Mouse (Mus musculus) thymus, postnatal 0 days (tissue): ENCODE data around the gene Sertad3. TPM values are rescaled to one million over a fixed set of nuclear protein-coding genes. Genes with fewer than 3 reads are reported as not detected.
A peak's percentile ranks its signal among the peaks of the same experiment; 100 is the strongest.

Source experiments
- DNase-seq: peaks from one replicate; pipeline ENCODE4 v3.0.0-alpha.2; 2015; ENCODE audit warnings: low spot score
- polyA plus RNA-seq: library from polyadenylated mRNA; unstranded; fragments of >200 nt; fragmentation: Nextera tagmentation; extraction: Ambion mirVana; gene quantifications from 2 replicates; pipeline ENCODE4 v1.2.1, GENCODE M21; 2015

Sertad3 gene
- polyA plus RNA-seq, 1 experiment from 2014 or later = 29.0 TPM

DNA sequence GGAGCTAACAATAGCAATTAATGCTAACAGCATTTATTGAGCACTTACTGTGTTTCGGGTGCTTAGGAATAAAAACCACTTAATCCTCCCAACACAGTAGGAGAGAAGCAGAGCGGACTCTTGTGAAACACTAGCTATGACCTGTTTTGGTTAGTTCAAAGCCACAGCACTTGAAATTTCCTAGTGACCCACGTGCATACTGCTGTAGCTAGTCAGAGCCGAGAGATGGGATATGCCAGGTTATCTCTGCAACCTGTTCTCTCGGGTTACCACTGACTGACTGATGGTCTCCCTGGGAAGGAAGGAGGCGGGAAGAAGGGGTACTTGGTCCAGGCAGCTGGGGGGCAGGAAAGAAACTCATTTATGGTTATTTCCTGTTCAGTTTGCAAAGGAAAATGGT is 13.1 kb upstream of the Sertad3 start:
- DNase-seq = no peak

DNA sequence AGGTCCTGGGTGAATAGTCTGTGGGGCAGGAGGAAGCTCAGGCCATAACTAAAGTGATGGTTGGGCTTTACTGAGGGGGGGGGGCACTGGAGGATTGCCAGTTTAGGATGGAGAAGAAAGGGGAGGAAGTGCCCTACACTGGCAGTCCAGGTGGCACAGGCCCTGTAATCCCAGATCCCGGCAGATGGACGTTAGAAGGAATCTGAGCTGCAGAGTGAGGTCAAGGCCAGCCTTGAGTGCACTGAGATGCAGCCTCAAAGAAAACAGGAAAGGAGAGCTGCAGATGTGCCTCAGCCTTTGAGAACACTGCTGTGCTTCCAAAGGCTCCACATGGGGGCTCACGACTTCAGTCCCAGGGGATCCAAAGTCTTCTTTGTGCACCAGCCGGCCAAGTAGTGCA is 5.9 kb upstream of the Sertad3 start:
- no peak for DNase-seq

DNA sequence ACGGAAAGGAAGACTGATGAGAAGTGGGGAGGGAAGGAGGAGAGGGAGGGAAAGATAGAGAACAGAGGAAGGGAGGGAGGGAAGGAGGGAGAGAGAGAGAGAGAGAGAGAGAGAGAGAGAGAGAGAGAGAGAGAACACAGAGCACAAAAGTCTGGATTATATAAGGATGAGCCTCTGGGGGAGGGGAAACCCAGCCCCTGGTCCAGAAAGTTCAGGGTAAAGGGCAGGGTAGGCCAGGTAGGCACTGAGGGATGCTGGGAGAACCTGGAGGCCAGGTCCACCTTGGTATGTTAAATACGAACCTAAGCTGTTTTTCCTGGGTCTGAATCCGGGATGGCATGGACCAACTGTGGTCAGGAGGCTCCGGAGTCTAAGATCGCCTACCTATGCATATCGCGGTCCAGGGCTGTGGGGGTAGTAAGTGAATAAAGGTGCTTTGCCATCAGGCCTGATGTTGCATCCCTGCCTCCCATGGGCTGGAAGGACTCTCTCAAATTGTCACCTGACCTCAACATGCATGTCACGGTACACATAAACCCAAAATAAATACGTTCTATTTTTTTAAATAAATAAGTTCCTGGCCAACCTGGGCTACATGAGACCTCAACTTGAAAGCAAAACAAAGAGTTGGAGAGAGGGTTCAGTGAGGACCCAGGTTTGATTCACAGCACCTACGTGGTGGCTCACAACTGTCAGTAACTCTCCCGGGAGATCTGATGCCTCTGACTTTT is 2.0 kb upstream of the Sertad3 start:
- no peak for DNase-seq

DNA sequence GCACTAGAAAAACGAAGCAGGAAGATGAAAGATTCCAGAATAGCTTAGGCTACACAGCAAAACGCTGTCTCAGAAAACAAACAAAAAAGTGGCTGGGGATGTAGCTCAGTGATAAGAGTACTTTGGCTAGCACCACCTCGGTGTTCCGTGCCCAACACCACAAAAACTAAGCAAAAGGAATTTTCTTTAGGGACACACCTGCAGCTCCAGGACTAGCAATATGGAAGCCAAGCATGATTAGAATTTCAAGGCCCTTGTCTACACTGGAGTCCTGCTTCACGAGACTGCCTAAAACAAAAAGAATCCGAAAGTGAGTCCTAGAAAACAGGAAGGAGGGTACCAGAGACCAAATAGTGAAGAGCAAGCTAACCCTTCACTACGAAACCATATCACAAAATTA is 972 bp upstream of the Sertad3 start:
- peak; percentile 31 for DNase-seq

DNA sequence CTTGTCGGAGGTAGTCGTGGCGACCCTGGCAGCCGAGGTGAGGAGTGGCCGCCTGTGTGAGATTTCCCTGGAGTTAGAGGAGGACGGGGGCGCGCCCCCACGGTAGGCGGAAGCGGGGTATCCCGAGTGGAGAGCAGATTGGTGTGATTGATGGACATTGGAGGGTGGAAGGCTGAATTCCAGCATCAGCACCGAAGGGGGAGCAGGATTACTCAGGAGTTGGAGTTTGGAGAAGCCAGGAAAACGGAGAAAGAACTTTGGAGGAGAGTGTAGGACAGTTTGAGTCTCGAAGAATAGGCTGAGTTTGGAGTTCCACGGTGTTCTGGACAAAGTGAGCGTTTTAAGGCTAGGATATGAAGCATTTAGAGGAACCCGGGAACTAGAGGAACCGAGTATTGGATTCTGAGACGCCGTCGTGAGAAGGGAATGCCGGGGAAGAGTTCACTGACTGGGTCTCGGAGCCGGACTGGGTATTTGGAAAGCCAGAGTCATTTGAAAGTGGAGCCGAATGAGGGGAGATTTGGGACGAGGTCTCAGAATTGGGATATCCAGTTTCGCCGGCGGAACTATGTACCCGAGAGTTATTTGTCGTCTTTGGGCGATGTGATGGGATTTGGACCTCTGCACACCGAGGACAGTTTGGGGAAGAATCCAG is 394 bp downstream of the Sertad3 start:
- no peak for DNase-seq

DNA sequence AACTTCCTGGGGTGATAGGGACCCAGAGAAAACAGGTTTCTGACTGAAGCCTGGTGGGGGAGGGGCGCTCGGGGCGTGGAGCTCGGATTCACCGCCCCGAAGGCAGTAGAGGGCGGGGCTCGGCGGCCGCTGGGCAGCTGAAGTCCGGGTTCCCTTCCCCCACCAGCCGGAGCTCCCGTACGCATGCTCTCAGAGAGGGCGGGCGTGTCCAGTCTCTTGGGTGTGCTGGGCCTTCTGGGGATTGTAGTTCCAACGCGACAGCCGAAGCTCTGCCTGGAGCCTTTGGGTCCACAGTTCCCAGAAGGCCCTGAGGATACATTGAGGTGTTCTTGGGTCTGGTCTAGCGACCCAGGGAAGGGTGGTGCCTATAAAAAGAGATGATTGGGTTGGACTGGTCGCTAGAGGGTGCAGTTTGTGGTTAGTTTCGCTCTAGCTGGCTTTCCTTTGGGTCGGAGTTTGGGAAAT is 954 bp downstream of the Sertad3 start:
- DNase-seq = peak; percentile 93

DNA sequence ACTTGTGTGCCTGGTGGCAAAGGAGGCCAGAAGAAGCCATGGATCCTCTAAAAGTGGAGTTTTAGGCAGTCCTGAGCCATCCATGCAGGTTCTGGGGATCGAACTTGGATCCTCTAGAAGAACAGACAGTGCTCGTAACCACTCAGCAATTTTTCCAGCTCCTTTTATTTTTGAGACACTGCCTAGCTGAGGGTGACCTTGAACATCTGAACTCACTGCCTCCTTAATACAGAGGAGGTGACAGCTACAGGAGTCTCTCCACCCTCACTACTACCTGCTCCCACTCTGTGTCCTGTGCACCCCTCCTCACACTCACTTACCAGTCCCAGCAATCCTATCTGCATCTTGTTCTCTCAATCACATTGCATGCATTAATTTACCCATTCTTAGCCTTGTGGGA is 2.0 kb downstream of the Sertad3 start:
- DNase-seq = no peak

DNA sequence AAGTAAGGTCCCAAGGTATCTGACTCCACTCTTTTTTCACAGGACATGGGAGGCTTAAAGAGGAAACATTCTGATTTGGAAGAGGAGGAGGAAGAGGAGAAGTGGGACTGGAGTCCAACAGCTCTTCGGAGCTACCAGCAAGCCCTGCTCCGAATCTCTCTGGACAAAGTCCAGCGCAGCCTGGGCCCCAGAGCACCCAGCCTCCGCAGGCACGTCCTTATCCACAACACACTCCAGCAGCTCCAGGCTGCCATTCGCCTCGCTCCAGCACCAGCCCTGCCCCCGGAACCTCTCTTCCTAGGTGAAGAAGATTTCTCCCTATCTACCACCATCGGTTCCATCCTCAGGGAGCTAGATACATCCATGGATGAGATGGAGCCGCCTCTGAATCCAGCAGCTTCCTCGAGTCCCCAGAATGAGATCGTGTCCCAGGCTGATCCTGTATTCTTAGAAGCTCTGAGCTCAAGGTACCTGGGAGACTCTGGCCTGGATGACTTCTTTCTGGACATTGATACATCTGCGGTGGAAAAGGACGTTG is 2.6 kb downstream of the Sertad3 start:
- DNase-seq = no peak

DNA sequence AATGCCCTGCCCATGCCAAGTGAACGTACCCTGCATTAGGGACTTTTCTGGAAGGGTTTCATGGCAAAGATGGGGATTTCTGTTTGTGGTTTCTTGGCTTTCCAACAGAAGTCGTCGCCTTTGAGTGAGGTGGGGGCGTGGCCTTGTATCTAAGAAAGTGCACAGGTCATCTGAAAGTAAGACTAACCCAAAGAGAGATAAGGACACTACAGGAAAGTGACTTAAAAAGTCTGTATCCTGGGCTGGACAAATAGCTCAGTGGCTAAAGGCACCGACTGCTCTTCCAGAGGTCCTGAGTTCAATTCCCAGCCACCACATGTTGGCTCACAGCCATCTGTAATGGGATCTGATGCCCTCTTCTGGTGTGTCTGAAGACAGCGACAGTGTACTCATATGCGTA is 5.0 kb downstream of the Sertad3 start:
- no peak for DNase-seq

DNA sequence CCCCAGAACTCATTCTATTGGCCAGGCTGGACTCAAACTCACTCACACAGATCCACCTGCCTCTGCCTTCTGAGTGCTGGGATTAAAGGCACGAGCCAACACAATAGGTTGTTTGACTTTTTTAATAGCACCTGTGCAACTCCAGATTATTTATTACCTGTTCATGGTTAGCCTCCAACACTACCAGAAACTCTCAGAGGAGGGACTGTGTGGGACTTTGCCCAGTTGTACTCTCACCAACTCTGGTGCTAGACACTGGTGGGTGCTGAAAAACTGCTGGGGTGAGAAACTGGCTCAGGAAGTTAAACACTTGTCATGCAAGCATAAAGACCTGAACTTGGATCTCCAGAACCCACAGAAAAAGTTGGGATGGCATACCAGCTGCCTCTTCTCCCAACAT is 6.2 kb downstream of the Sertad3 start:
- DNase-seq = no peak

DNA sequence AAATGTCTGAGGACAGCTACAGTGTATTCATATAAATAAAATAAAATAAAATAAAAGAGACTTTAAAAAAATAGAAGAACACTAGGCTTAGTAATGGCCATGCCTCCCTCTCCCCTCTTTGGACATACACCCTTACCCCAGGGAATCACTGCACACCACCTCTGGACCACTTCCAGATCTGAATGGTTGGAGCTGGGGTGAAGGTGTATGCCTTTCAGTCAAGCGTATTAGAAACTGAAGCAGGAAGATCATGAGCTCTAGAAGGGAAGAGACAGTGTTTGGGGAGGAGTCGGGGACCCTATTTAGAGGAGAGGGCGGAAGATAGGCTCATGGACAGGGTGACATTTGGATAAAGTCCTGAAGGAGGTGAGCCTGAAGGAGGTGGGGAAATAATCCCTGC is 6.9 kb downstream of the Sertad3 start:
- DNase-seq = no peak

DNA sequence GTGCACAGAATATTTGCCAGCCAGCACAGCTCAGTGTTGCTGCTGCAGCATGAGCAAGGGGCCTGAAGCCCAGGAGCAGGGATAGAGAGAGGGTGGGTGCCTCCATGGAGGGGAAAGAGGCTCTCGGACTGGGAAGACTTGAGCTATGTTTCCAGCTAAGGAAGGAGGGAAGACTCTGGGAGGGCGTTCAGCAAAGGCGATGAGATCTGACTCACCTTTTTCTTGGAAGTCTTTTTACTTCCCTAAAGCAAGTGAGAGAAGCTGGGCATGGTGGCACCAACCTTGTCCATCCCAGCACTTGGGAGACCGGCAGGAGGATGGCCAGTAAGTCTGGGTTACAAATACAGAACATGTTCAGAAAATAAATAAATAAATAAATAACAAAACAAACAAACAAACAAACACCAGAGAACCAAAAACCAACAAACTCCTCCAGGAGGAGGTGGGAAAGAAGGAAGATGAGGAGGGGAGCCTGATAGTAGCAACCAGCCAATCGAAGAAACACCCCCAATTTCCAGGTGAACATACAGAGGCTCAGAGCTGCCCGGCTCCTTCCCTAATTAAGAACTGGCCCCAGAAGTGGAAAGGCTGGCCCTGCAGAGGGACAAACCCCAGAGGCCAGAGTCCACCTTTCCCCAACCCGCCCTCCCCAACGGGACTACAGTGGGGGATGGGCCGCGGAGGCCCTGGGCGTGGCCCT is 7.5 kb downstream of the Sertad3 start:
- DNase-seq = no peak

DNA sequence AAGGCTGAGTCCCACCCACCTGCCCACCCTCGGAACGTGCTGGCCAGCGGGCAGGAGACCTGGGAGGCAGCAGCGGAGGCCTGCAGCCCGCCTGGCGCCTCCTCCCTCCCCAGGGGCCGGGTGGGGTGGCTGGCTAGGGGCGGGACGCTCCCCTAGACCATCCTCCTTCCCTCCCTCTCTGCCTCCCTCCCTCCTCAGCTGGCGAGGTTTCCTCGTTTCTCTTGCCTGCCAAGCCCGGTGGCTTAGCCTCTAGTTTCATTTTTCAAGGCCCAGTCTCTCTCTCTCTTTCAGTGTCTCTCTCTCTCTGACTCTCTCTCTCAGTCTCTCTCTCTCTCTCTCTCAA is 8.0 kb downstream of the Sertad3 start:
- DNase-seq = peak; percentile 66

DNA sequence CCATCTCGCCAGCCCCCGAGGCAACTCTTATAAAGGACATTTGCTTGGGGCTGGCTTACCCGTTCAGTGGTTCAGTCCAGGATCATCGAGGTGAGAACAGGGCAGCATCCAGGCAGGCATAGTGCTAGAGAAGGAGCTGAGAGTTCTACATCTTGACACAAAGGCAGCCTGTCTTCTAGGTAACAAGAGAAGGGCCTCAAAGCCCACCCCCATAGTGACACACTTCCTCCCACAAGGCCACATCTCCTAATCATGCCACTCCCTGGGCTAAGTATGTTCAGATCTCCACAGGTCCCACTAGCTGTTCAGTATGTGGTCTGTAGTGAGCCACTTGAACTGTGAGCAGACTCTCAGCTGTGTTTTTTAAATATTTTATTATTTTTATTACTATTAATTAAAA is 10.3 kb downstream of the Sertad3 start:
- DNase-seq = no peak

DNA sequence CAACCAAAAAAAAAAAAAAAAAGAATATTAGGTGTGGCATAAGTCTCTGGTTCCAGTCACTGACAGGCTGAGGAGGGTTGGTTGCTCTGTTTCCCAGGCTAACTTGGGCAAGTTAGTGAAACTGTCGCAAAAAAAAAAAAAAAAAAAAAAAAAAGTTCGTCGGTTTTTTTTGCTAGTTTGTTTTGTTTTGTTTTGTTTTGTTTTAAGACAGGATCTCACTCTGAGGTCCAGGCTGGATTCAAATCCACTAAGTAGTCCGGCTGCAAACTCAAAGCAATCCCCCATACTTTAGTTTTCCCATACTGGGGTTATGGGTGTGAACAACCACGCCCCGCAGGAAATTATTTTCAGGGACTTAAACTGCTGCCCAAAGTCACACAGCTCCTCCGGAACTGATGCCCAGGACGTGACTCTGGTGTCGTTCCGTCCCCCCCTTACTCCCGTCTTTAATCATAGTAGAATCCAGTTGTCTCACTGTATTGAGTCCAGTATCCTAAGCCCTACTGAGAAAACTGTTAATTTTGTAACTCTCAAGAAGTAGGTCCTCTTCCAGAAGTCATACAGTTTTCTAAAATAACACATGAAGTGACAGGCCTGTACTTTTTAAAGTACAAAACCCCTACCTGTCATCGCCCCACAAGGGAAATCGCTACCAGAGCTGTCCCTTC is 12.7 kb downstream of the Sertad3 start:
- no peak for DNase-seq

DNA sequence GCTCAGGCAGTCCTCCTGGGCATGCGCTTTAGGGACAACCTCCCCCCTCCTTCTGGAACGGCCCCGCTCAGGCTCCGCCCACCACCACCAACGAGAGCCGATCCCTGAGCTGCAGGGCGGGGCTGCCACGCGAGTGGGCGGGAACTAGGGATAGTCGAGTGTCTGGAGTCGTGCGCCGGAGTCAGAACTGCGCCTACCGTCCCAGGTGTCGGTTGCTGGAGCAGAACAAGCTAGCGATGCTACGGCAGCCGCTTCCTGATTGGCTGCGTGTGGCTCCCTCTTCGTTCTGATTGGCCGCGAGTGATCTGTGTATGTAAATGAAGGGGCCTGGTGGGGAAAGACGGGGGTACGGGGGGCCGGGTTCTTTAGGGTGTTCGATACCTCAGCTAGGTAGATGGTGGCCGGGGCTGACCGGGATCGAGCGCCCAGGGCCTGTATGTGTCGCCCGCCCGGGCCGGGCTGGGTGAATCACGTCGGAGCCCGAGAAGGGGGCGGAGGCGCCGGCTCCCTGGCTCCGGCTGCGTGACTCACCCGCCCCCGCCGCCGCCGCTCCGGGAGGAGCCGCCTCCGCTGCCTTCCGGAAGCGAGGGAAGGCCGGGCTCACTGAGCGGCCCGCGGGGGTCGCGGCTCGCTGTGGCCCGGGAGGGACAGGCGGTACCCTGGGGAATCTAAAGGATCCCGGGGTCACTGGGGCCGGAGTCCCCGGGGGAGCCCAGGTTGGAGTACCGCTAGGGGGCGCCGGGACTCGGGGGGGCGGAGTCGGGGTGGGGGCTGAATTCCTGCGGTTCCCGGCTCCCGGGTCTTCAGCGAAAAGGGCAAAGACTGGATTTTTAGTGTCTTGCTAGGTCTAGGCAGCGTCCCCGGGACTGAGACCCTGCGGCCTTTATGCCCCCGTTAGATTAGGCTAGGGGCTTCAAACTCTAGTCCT is 13.5 kb downstream of the Sertad3 start, which contains the start of gene Sertad1:
Gene Sertad1, plus strand, starts transcription at position 141 of the 928 bp plus-strand sequence.
- peak; percentile 100 for DNase-seq

DNA sequence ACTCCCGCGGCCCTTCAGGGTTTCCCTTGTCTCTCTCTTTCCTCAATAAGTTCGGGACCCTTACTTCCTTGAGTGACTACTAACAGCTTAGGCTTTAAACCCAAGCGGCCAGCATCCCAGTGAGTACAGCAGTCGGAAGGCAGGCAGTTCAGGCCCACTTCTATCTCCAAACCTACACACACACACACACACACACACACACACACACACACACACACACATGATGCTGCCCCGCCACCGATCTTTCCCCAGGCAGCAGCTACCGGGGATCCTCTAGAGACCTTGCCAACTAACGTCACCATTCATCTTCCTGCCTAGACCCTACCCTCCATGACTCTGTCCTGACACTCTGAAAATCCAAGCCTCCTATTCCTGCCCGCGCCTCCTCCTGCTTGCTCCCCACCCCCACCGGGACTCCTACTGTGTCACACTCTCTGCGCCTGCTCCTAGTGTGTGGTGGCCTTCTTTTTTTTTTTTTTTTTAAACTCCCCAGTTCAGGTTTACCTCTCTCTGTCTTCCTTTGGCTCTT is 14.2 kb downstream of the Sertad3 start:
- DNase-seq = peak; percentile 49

DNA sequence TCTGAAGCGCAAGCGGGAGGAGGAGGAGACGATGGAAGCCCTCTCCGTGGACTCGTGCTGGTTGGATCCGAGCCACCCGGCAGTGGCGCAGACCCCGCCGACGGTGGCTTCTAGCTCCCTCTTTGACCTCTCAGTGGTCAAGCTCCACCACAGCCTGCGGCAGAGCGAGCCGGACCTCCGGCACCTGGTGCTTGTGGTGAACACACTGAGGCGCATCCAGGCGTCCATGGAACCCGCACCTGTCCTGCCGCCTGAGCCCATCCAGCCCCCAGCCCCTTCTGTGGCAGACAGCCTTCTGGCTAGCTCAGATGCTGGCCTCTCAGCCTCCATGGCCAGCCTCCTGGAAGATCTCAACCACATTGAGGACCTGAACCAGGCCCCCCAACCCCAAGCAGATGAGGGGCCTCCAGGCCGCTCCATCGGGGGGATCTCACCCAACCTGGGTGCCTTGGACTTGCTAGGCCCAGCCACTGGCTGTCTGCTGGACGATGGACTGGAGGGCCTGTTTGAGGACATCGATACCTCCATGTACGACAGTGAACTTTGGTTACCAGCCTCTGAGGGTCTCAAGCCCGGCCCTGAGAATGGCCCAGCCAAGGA is 15.8 kb downstream of the Sertad3 start:
- no peak for DNase-seq

DNA sequence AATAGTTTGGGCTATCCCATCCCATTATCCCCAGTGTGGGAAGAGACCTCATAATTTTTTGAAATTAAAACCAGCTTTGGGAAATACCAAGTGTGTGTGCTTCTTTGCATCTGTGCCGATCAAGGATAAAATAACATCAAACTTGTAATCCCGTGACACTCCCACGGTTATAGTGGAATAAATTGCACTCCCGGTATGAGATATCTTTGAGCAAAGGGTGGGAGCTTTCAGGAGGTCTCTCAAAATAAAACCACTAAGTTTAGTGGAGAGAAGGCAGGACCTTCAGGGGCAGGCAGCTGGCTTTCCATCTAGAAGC is 16.6 kb downstream of the Sertad3 start:
- no peak for DNase-seq
